Mouse (Mus musculus) layer of hippocampus, adult 6 months (tissue): ENCODE measurements around the gene Gm6351. TPM values are rescaled to one million over a fixed set of nuclear protein-coding genes. Genes with fewer than 3 reads are reported as not detected.

Source experiments
- long read RNA-seq, 2 experiments: library from polyadenylated mRNA; unstranded; transcript quantifications; one replicate each; pipeline ENCODE4 v2.0.0; 2019 to 2020
- polyA plus RNA-seq: library from polyadenylated mRNA; unstranded; fragments of <200 nt; fragmentation: Nextera tagmentation; gene quantifications from 2 replicates; pipeline ENCODE4 v1.2.3, GENCODE M21; 2021

The Gm6351 gene
- not detected in 2 replicates for polyA plus RNA-seq
- long read RNA-seq, experiment 1, result 0 reads
- long read RNA-seq, experiment 2, result 0 reads

DNA sequence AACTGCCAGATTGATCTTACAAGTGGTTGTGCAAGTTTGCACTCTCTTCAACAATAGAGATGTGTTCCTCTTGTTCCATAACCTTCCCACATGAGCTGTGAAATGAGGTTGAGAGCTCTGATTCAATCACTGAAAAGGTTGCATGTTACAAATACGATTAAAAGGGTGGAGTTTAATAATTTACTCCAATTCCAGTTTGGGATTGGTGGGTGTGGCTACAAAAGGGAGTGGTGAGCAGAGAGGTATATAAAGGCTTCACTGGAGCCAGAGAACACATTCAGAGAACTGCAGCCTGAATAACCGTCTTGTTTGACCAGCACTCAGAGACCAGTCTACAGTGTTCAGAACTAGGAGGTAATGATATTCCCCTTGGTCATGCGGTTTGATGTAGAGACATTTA is at the start of gene Gm6351:
TSS of gene Gm6351 (plus strand) at position 301 of the 400 bp plus-strand sequence.

DNA sequence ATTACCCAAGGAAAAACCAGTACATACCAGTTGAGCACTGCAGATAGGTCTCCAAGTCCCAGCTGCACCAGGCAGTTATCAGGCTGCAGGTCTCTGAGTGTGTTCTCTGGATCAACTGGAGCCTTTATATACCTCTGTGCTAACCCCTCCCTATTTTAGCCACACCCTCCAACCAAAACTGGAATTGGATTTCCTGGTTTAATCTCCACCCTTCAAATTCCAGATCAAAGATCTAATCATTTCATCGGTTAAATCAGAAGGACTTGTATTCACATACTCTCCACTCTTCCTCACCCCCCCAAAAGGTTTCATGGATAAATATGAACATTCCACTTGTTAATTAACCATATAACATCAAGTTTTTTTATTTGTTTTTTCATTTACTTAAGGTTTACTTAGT is 5.7 kb upstream of the Gm6351 start, which contains the start of gene BC061212:
TSS of gene BC061212 (minus strand) at position 101 of the 400 bp plus-strand sequence.

Other genes with a start within 250 kb of the Gm6351 start
- not detected in 2 replicates for gene Gm7792, start 232.6 kb upstream of the Gm6351 start, polyA plus RNA-seq
- gene Gm16429, start 147.3 kb upstream of the Gm6351 start, polyA plus RNA-seq, result not detected in 2 replicates
- not detected in 2 replicates for gene BC061212, start 5.8 kb upstream of the Gm6351 start, polyA plus RNA-seq
- not detected in 2 replicates for gene Gm3106, start 141.6 kb downstream of the Gm6351 start, polyA plus RNA-seq
- gene A430089I19Rik, start 230.4 kb downstream of the Gm6351 start, polyA plus RNA-seq, result not detected in 2 replicates
- not detected in 2 replicates for gene Gm6502, start 238.1 kb downstream of the Gm6351 start, polyA plus RNA-seq